Mouse (Mus musculus): ENCODE measurements around the gene Tbc1d4. TPM values are rescaled to one million over a fixed set of nuclear protein-coding genes. Genes with fewer than 3 reads are reported as not detected.

Tbc1d4 gene
- total RNA-seq, 2 experiments from 2014 or later = 64.9 to 93.1 TPM

DNA sequence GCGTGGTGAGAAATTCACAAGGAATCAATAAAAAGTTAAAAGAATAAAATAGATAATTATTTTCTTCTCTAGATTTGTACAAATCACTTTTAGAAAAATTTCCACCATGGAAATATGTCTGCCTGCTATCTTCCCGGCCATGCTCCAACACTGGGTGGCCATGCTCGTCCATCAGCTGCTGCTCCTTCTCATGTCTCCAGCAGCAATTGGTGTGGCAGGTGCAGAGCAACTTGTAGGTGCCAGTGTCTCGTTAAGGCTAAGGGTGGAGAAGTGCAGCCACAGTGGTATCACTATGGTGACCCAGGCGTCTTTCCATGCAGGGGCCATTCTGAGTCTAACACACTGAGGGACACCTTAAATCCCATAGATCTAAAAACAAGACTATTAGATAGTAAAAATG lies 67.8 kb downstream of the Tbc1d4 start:
- DNase-seq = no peak
- intact Hi-C loops (cut with DNase I) = no loop called here

DNA sequence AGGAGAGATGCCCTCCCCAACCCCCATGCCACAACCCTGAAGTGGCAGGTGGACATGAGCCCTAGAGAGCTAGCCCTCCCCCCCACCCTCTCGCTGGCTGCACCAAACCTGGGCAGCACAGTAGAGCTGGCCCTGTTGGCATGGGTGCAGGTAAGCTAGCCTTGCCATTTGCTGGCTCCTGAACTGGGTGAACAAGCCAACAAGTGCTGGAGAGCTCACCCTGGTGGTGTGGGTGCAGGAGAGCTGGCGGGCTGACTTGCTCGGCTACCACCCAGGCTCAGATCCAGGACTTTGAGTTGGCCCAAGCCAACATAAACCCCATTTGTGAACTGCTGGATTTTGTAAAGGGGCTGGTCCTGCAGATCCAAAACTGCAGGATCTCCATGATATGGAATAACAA lies 68.5 kb downstream of the Tbc1d4 start:
- intact Hi-C loops (cut with DNase I) = no loop called here
- no peak for DNase-seq

DNA sequence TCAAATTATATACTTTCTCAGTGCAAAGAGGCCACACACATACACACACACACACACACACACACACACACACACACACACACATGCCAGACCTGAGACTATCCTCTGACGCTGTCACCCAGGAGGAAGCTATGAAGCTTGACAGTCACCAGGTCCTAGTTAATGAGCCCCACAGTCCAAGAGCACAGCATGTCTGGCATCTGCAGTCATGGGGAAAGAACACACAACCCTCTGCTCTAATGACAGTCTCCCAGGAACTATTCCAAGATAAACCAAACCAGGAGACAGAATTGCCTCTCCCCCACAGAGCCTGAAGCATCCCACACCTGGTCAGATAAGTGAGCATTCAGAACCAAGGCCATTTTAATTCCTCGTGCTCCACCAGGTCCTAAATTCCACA lies 71.1 kb downstream of the Tbc1d4 start:
- intact Hi-C loops (cut with DNase I) = no loop called here

DNA sequence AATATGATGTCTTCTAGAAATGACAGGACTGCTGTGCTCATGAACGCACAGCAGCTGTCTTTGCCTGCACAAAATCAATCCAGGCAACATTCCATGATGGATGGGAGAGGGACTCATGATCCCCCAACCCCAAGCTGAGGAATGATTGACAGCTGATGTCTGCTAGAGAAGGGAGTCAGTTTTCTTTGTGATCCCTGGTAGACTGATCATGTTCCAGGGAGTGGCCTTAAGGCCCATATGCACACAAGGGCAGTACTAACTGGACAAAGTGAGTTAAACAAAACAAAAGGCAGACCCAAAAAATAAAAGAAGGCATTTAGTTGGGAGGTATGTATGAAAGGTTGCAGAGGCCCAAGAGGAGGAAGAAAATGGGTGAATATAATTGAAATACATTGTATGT lies 71.6 kb downstream of the Tbc1d4 start:
- DNase-seq = no peak
- intact Hi-C loops (cut with DNase I) = no loop called here

More for the DNA sequence above, 71.1 kb downstream of the Tbc1d4 start:
- DNase-seq = no peak

DNA sequence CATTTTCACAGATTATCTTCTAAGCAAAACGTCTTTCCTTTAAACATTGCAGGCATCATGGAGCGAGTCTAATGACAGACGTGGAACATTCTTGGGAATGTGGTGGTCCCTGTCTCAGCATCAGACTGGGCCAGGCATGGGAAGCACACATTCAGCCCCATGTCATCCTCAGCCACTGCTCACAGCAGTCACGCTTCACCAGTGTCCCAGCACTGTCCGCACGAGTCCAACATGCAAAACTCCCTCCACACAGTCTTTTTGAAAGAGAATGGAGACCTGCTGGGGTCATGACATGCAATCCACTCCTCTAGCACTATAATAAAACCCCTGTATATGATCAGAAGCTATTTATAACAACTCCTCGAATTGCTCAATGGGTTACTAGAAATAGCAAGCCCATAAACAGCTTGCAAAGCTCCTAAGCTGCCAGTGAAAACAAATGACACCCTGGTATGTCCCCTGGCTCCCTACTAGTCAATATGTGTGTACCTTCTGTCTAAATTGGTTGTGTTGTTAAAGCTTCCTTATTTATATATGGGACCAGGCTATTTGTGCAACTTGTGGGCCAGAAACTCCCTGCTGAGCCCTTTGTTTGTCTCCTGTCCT lies 76.8 kb downstream of the Tbc1d4 start:
- no peak for DNase-seq
- intact Hi-C loops (cut with DNase I) = loop anchor here (5.0 kb wide), 1 partner anchor 40 kb away; no protein-coding TSS in a partner anchor

DNA sequence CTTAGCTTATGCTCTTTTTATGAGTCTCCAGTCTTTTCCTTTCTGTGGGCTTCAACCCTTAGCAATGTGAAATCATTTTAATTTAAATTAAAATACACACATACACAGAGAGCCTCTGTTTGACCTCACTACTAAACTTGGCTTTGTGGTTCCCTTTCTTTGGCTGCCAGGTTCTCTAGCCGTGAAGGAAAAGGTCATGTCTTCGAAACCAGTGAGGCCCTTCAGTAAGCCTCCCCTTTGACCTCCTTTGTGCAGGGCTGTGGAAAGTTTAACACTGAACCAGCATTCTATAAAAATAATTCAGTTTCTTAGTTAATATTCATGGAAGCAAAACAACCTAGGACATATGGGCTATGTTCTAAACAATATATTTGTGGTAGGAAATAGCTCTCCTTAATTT lies 78.5 kb downstream of the Tbc1d4 start:
- intact Hi-C loops (cut with DNase I) = loop anchor here (5.0 kb wide), 1 partner anchor 42 kb away; no protein-coding TSS in a partner anchor
- DNase-seq = no peak

DNA sequence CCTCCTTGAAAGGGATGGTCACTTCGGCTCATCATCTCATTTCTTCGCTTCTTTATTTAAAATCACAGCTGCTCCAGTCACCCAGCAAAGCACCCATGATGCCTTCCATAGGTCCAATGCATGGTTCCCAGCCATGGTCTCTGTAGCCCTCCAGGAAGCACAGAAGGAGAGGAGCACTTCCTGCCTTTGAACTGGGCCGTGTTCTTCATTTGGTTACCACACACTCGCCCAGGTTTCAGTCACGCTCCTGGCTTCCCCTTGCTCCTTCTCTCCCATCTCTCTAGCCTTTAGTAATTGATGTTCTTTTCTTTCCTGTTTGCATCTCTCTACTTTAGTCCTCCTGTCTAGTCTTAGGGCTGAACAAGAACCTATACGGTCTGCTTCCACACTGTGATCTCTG lies 79.8 kb downstream of the Tbc1d4 start:
- no peak for DNase-seq
- intact Hi-C loops (cut with DNase I) = no loop called here

DNA sequence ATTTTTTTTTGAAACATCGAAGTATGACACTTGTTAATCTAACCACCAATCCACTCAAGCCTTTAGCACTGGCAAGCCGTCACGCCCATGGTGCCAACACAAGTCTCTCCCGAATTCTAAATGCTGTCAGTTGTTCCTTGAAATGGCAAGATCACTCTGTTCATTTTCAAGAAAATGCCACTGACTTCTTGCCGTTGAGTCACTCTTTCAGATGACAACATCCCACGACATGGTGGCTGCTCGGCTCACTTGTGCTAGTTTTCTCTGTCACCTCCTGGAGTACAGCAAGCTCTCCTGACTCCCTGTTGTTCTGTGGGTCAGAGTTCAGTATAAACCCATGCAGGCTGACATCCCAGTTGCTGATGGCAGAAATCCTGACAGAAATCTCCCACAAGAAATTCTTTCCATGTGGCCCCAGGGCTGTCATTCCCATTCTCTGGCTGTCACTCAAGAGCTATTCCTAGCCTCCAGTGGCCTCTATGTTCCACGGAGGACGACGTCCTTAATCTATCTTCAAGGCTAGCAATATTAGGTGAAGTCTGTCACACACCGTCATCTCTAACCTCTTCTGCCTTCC lies 81.5 kb downstream of the Tbc1d4 start:
- DNase-seq = peak in 1 of 2 experiments; percentile 37
- intact Hi-C loops (cut with DNase I) = no loop called here

DNA sequence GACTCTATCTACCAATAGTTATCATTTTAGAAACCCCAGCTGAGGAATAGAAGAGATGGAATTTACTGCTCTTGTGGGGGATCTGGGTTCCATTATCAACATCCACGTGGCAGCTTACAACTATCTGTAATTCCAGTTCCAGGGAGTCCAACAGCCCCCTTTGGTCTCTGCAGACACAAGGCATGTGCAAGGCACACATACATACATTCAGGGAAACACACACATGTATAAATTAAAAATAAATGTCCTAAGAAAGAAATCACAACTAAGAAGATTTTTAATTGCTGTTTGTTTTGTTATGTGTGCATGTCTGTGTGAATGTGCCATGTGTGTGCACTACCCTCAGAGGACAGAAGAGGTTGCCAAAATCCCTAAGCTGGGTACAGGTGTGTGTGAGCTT lies 82.5 kb downstream of the Tbc1d4 start:
- intact Hi-C loops (cut with DNase I) = no loop called here
- DNase-seq = no peak

DNA sequence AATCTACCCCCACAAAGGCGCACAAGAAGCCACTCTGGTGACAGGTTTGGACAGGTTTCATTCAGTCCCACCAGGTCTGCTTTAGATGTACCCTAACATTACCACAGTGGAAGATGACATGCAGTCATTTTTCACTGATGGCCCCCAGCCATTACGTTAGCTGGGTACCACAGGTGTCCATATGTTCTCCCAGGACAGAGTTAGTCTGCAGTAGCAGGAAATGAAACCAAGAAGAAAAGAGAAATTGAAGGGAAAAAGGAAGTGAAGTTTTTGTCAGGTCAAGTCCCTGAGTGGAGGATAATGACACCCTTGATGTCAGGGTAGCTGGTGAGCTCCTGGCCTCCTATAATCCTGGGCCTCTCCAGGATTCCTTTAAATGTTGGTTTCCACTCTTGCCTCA lies 89.0 kb downstream of the Tbc1d4 start:
- no peak for DNase-seq
- intact Hi-C loops (cut with DNase I) = loop anchor here (5.0 kb wide), 1 partner anchor 42 kb away; no protein-coding TSS in a partner anchor

DNA sequence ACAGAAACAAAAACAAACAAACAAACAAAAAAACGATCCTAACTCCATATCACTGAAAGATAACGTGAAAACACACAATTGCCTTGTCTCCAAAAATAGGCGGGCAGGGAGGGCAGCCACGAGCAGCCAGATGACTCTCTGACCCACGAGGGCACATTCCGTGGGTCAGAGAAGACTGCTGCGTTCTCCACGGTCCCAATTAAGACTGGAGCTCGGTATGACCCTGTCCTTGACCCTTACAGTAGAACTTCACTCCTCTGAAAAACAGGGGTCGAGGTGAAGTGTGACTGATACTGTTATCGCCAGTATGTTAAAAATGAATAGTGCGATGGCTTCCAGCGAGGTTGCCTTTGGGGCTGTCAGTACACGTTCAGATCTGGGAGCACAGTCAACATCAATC lies 90.7 kb downstream of the Tbc1d4 start:
- intact Hi-C loops (cut with DNase I) = loop anchor here (5.0 kb wide), 1 partner anchor 44 kb away; no protein-coding TSS in a partner anchor
- DNase-seq = peak in 1 of 2 experiments; percentile 42

DNA sequence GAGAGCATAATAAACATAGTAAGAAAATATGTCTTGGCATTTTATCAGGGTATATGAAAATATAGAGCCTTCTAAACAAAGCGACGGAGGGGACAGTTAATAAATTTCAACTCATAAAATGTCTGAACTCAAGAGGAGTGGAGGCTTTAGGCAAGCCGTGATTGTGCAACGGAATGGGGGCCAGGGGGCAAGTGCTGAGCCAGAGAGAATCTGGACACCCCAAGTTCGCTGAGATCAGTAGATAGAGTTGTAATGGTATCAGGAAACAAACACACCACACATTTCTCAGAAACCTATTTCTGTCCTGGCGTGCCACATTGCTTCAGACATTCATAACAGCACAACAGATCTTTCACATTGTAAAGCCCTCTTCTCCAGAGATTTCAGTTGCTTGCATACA lies 91.2 kb downstream of the Tbc1d4 start:
- DNase-seq = no peak
- intact Hi-C loops (cut with DNase I) = loop anchor here (1.0 to 5.0 kb wide), 2 partner anchors 44 to 136 kb away; partner anchors contain the start of gene Uchl3

DNA sequence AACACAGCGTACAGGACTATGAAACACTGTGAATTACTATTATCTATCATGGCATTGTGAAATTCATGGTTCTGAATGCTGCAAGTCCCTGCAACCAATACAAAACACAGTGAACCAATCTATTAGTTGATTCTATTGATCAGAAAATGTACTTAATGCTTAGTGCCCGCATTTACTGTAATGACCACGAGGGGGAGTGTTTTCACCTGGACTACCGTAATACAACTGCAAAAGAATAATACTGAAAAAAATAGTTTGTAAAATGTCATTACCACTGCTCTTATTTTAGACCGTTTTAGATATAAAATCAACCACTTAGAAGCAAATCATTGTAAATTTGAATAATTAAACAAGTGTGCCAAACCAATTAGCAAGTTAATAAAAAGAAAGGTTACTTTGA lies 91.7 kb downstream of the Tbc1d4 start:
- intact Hi-C loops (cut with DNase I) = loop anchor here (1.0 to 5.0 kb wide), 2 partner anchors 45 to 136 kb away; partner anchors contain the start of gene Uchl3
- peak in 1 of 2 experiments; percentile 52 for DNase-seq

DNA sequence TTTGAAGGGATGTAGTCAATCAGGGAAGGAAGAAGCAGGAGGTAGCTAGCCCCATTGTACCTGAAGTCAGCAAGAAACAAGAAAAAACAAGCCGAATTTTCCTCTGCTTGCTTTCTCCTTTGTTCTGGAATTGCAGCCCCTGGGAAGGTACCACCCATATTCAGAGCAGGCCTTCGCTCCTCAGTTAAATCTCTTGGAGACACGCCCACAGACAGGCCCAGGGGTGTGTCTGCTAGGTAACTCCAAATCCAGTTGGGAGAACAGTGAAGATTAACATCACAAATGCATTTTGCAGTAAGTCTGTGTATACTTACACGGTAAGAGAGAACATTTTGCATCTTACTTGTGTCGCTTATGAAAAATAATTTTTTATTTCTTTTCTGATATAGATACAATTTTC lies 92.1 kb downstream of the Tbc1d4 start:
- DNase-seq = no peak
- intact Hi-C loops (cut with DNase I) = loop anchor here (1.0 to 5.0 kb wide), 3 partner anchors 45 to 136 kb away; partner anchors contain the start of genes Tbc1d4 and Uchl3

DNA sequence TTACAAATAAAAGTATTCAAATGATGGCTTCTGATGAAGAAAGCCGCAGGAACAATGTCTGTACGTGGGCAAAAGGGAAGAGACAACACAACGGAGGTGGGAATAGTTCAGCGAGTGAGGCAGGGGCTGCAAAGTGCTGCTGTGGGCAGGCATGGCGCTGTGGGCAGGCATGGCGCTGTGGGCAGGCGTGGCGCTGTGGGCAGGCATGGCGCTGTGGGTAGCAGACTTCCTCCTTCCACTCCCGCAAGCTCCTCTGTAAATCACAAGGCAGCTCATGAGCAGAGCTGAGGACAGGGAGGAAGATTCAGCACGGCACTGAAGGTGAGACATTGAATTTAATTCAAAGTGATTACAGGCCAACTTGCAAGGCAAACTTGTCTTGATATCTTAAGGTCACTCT lies 93.0 kb downstream of the Tbc1d4 start:
- intact Hi-C loops (cut with DNase I) = loop anchor here (1.0 to 5.0 kb wide), 2 partner anchors 46 to 93 kb away; partner anchors contain the start of gene Tbc1d4
- no peak for DNase-seq

DNA sequence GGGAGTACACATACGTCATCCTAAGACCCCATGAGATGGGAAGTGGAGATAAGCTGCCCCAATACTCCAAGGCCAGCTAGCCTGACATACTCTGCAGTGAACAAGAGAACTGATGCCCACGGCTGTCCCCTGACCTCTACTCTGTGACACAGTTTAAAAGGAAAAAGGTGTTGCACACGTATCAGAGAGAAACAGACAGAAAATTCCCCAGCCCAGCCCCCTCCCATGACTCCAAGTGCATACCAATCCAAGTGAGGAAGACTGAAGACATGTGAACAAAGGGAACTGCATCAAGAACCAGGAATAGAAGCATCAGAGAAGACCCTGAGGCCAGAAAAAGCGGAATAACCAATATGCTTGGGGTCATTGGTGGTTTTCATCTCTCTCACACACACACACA lies 93.7 kb downstream of the Tbc1d4 start:
- DNase-seq = no peak
- intact Hi-C loops (cut with DNase I) = loop anchor here (5.0 kb wide), 1 partner anchor 47 kb away; no protein-coding TSS in a partner anchor

DNA sequence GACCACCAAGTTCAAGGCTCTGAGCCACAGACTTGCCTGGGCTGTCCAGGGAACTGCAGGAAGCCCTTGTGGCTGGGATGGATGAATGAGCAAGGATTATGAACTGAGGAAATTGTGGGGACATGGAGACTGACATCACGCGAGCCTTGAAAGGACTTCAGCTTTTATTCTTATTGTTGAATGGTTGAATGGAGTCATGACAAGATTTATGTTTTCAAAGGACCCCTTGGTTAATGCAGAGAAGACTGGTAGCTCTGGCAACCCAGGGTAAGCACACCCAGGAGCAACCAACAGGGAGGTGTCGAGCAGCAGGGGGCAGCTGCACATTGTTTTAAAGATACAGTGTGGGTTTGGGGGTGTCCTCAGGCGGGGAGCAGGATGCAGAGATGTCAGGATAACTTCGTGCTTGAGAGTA lies 94.4 kb downstream of the Tbc1d4 start:
- no peak for DNase-seq
- intact Hi-C loops (cut with DNase I) = no loop called here

DNA sequence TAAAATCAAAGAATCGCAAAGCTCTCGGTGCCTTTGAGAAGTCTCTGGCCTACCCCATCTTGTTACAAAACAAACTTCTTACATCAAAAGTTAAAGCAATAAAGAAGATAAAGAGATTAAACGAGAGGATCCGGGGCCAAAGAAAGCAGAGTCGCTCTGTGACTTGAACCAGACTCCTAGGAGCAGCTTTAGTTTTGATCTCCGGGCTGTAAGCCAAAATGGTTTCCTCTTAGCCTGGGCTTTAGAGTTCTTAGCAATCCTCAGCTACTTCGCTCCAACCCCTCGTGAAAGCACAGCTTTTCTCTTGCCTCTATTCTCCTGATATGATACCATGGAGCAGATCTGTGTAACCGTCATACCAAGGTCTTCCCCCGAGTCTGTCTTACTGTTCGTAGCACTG lies 95.8 kb downstream of the Tbc1d4 start:
- intact Hi-C loops (cut with DNase I) = no loop called here
- DNase-seq = no peak

DNA sequence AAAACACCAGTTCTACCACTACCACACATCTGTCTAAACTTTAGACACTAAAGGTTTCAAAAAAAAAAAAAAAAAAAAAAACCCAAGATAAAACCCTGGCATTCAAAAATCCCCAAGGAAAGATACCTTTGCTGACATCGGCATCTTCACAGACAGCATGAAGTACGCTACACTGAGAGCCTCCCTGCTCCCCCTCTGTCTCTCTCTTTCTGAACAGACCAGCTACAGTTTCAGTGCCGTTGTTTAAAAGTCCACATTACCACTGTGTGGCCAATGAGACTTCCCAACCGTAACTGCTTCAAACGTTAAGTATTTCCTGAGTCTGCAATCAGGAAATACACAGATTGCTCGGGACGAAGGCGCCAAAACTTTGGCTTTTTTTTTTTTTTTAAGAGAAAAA lies 97.6 kb downstream of the Tbc1d4 start:
- intact Hi-C loops (cut with DNase I) = no loop called here
- no peak for DNase-seq

DNA sequence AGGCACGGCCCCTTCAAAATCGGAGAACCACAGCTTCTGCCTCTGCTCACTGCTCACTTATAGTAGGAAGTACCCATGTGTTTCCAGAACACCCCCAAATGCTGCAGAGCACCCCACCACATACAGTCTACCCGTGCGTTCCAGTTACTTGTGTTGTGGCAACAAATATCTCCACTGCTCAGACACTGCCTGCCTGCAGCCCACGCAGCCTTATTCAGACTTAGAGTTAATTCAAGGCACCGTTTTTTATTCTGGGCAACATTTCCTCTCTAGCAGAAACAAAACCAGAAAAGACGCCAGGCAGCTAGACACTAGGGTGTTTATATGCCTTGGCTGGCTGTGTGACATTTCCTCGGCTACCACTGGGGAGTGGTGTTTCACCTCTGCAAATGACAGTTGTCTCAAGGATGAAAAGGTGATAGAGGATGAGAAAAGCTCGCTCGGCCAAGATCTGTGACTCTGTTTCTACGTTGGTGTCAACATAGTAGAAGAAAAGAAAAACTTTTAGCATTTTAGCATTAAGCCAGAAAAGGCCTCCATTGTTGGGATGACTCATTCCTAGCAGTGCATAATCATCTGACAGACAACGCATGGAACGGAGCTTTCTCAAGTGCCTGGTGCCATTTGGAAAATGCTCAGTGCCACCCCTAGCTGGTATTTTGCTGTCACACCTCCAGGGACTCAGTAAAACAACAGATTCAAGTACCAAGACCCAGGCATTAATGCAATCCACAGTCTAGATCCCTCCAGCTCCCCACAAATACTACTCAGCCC lies 98.3 kb downstream of the Tbc1d4 start:
- DNase-seq = no peak
- intact Hi-C loops (cut with DNase I) = no loop called here

DNA sequence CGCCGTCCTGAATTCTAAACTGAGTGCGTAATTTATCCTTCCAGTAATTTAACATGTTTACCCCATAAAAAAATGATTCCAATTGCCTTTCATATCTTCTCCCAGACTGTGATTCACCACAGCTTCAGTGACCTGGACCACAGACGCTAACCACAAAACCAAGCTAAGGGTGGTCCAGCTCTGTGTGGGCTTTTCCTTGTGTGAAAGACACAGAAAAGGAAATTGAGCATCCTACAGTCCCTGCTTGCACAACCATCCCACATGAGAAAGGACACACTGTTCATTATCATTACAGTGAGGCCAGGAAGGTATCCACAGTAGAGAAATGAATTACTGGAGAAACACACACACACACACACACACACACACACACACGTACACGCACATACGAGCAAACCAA lies 99.2 kb downstream of the Tbc1d4 start:
- intact Hi-C loops (cut with DNase I) = no loop called here
- no peak for DNase-seq
